In the genomic region with DNA sequence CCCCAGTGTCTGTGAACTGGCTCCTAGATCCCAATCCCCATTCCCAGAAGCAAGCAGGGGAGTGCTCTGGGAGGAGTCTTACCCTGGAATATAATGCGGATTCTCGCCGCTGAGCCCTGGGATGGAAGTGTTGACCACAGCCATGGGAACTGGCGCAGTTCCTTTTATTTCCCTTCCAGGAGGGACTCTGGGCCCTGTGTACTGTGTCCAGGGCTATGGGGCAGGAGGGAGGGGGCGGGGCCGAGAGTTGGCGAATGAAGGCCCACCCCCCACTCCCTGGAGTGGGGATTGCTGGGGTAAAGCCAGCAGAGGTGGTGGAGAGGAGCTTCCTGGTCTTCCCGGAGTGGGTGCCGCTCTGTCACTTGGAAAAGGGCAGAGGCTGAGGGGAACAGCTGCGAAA, we compare ENCODE assay signal across 9 mouse cellular contexts. TPM values are rescaled to one million over a fixed set of nuclear protein-coding genes. Genes with fewer than 3 reads are reported as not detected.
DNase-seq lines count a peak whose midpoint lies in the region; TF ChIP-seq lines count a peak whose summit lies in the region.
"Had no signal": no experiment of that assay in that cellular context is flagged by ENCODE, and none has a peak within 500 bp of the region (broad histone marks: within the 10 kb centered on the region; RNA-seq: fewer than 3 reads in every experiment).

Fam166b (minus strand) TSS at position 189 of the 400 bp plus-strand sequence.

- in situ Hi-C loops in ES-E14 (cut with MboI; ENCODE audit: low sequenced_read_pairs in 2 of 2, unreplicated experiment in 2 of 2) = no loop called here

- H3K9ac ChIP-seq in ES-E14 (ENCODE audit: insufficient read depth, low read depth, low read length, poor library complexity, severe bottlenecking) = peak within 1 kb of the TSS; percentile 31

- H3K27ac ChIP-seq in ES-E14 (ENCODE audit: insufficient read depth, low read depth, low read length, poor library complexity, severe bottlenecking) = no peak within 1 kb of the TSS
- H3K27ac ChIP-seq in hindbrain, embryonic 10.5 days = peak within 1 kb of the TSS; percentile 71; the same call in 1 of the 2 replicates

- 0 out of 2 replicates have a peak, but pooled peaks cover 5% of the 10 kb centered on the region for H3K36me3 ChIP-seq in ES-E14 (ENCODE audit: control insufficient read depth, insufficient read depth, low read length, poor library complexity, severe bottlenecking)
- peaks cover 29% of the 10 kb centered on the region for H3K36me3 ChIP-seq in hindbrain, embryonic 10.5 days

- peaks cover 73% of the 10 kb centered on the region for H3K27me3 ChIP-seq in hindbrain, embryonic 10.5 days (ENCODE audit: insufficient read depth, poor library complexity, severe bottlenecking)

- 6% methylated on average over 10 of the region's 10 CpGs for WGBS in hindbrain, embryonic 10.5 days

- no peaks in the 10 kb centered on the region for H3K9me3 ChIP-seq in ES-E14 (ENCODE audit: control insufficient read depth, insufficient read depth, low read depth, low read length)
- no peaks in the 10 kb centered on the region for H3K9me3 ChIP-seq in hindbrain, embryonic 10.5 days

- H3K4me1 ChIP-seq in ES-E14 (ENCODE audit: control insufficient read depth in 2 of 2, insufficient read depth in 2 of 2, low read length in 2 of 2, poor library complexity in 1 of 2) = peaks cover 0 to 17% of the 10 kb centered on the region in 2 experiments; a peak in 2 of 4 replicates
- H3K4me1 ChIP-seq in hindbrain, embryonic 10.5 days (replicated peaks) = peaks cover 45% of the 10 kb centered on the region

- peak within 1 kb of the TSS; percentile 30 to 34; a peak in 3 of 4 replicates for H3K4me3 ChIP-seq in ES-E14 (ENCODE audit: insufficient read depth in 1 of 2, low read depth in 1 of 2, low read length in 2 of 2, poor library complexity in 1 of 2, severe bottlenecking in 1 of 2)
- H3K4me3 ChIP-seq in hindbrain, embryonic 10.5 days = peak within 1 kb of the TSS; percentile 29

- DNase-seq in cerebellum, postnatal 10 days = peak; percentile 44 to 57
- no peak for DNase-seq in cerebellum, postnatal 36 days
- no peak for DNase-seq in ES-E14 (ENCODE audit: low read depth, low spot score)
- peak; percentile 35 for DNase-seq in hindbrain, embryonic 10.5 days (ENCODE audit: low spot score)
- peak; percentile 54 for DNase-seq in lung, postnatal 36 days
- no peak for DNase-seq in spleen, postnatal 10 days (ENCODE audit: low spot score in 2 of 2)
- DNase-seq in gastrocnemius, postnatal 25 days = no peak
- no peak for DNase-seq in cerebellum, postnatal 25 days
- DNase-seq: adrenal gland, postnatal 25 days had no signal

TF ChIP-seq in ES-E14, 5 proteins besides CTCF, POLR2A, EP300 and RAD21:
- TF ChIP-seq CHD2 (IDR thresholded peaks at IDR 0.05; ENCODE audit: low read depth, low read length) (no peak), HCFC1 (IDR thresholded peaks at IDR 0.05; ENCODE audit: borderline replicate concordance, insufficient read depth, low read length) (no peak), MAFK (IDR thresholded peaks at IDR 0.05; ENCODE audit: insufficient read depth, low read depth, low read length) (no peak), ZC3H11A (IDR thresholded peaks at IDR 0.05; ENCODE audit: borderline replicate concordance, low read depth, low read length) (no peak), ZNF384 (IDR thresholded peaks at IDR 0.05; ENCODE audit: low read depth, low read length) (no peak)

RNA-seq across cellular contexts. Expression of gene Fam166b, which starts in this region (rescaled TPM):
- total RNA-seq in ES-E14 (2012; rRNA removed) = 0.27 and 0.37 TPM in 2 replicates
- polyA plus RNA-seq in hindbrain, embryonic 10.5 days (2016; fragmentation: Nextera tagmentation; extraction: Ambion mirVana) = 0.47 TPM in 1 of 2 replicates, not detected in the other
- not detected for total RNA-seq in gastrocnemius, postnatal 25 days (2021)
- total RNA-seq: adrenal gland, postnatal 25 days had no signal

Comparison
In these comparisons a context has a peak if more than half of its experiments do, and no peak if none do; other contexts are left out.
1. DNase-seq: peak in cerebellum, postnatal 10 days (2 of 2) and lung, postnatal 36 days (single experiment); none in cerebellum, postnatal 36 days (0 of 2), ES-E14 (single experiment), spleen, postnatal 10 days (0 of 2), gastrocnemius, postnatal 25 days (single experiment) and cerebellum, postnatal 25 days (0 of 2).
2. Peak in DNase-seq, H3K4me3 ChIP-seq and H3K27ac ChIP-seq in hindbrain, embryonic 10.5 days; RNA of the gene not detected or under 1 TPM.